Mouse (Mus musculus): ENCODE measurements around the gene Slc2a12.

GRCm38 (mm10) chr10:22631528-22631927 is 13.3 kb upstream of the Slc2a12 start:
- TF ChIP-seq GATA1 (IDR thresholded peaks at IDR 0.05; ENCODE audit: low read length) (no peak), TAL1 (IDR thresholded peaks at IDR 0.05; ENCODE audit: low read length) (no peak)
